In genomic region chr9:111408427-111408826, GRCm38 (mm10) we compare ENCODE assay signal across 20 mouse cellular contexts. TPM values are rescaled to one million over a fixed set of nuclear protein-coding genes. Genes with fewer than 3 reads are reported as not detected.
DNase-seq lines count a peak whose midpoint lies in the region; ATAC-seq and TF ChIP-seq lines count a peak whose summit lies in the region.
"Had no signal": no experiment of that assay in that cellular context is flagged by ENCODE, and none has a peak within 500 bp of the region (broad histone marks: within the 10 kb centered on the region; RNA-seq: fewer than 3 reads in every experiment).

No protein-coding gene starts in this region.

- no peak for DNase-seq in layer of hippocampus, adult 2 months (ENCODE audit: low spot score in 2 of 2)
- DNase-seq in layer of hippocampus, adult 11-12 months (ENCODE audit: low spot score) = no peak
- peak; percentile 13 for DNase-seq in lung, embryonic 14.5 days
- no peak for DNase-seq in lung, adult 18-20 months
- DNase-seq in brain, adult 2 months (ENCODE audit: low read depth, low spot score) = peak; percentile 74
- peak; percentile 30 for DNase-seq in brain, embryonic 14.5 days (ENCODE audit: low read depth)
- no peak for DNase-seq in hindbrain, embryonic 14.5 days (ENCODE audit: low spot score)
- DNase-seq: adrenal gland, adult 2 months; adrenal gland, postnatal 36 days; cerebellum, adult 11-12 months; cerebellum, adult 9-10 months; cerebellum, postnatal 25 days; gastrocnemius, postnatal 14 days; heart, adult 2 months had no signal

- ATAC-seq in lung, embryonic 14.5 days (ENCODE audit: insufficient read depth) = peak; percentile 15; the same call in 1 of the 2 replicates
- ATAC-seq in hindbrain, embryonic 14.5 days (ENCODE audit: low FRiP score) = no peak
- ATAC-seq: forebrain, embryonic 13.5 days had no signal

- TF ChIP-seq CTCF in layer of hippocampus, adult 2 months (conservative IDR thresholded peaks at IDR 0.05) = no peak
- no peak for TF ChIP-seq CTCF in lung, embryonic 14.5 days (IDR thresholded peaks at IDR 0.05; ENCODE audit: low read depth)
- TF ChIP-seq CTCF in brain, embryonic 14.5 days (IDR thresholded peaks at IDR 0.05; ENCODE audit: borderline replicate concordance, extremely low read depth, insufficient read depth, insufficient read length) = no peak

- peak overlapping the region; percentile 59 for H3K27ac ChIP-seq in layer of hippocampus, adult 2 months
- H3K27ac ChIP-seq in lung, embryonic 14.5 days (ENCODE audit: low read depth) = no peak overlapping the region
- no peak overlapping the region for H3K27ac ChIP-seq in hindbrain, embryonic 14.5 days
- H3K27ac ChIP-seq: embryonic facial prominence, embryonic 12.5 days; forebrain, embryonic 13.5 days; heart, adult 2 months; heart, embryonic 15.5 days; hindbrain, embryonic 13.5 days had no signal

- WGBS in lung, embryonic 14.5 days = 53% methylated on average over 10 of the region's 10 CpGs
- 88% methylated on average over 10 of the region's 10 CpGs for WGBS in hindbrain, embryonic 14.5 days

- H3K4me2 ChIP-seq in lung, embryonic 14.5 days = no peak overlapping the region
- H3K4me2 ChIP-seq in hindbrain, embryonic 14.5 days (replicated peaks) = no peak overlapping the region
- H3K4me2 ChIP-seq: embryonic facial prominence, embryonic 12.5 days; forebrain, embryonic 13.5 days; heart, embryonic 11.5 days; heart, embryonic 15.5 days; hindbrain, embryonic 13.5 days had no signal

- no peak overlapping the region for H3K9ac ChIP-seq in lung, embryonic 14.5 days
- H3K9ac ChIP-seq in hindbrain, embryonic 14.5 days = no peak overlapping the region
- H3K9ac ChIP-seq: embryonic facial prominence, embryonic 12.5 days; forebrain, embryonic 13.5 days; heart, embryonic 15.5 days; hindbrain, embryonic 13.5 days had no signal

- no peaks in the 10 kb centered on the region for H3K36me3 ChIP-seq in lung, embryonic 14.5 days (ENCODE audit: insufficient read depth)
- no peaks in the 10 kb centered on the region for H3K36me3 ChIP-seq in hindbrain, embryonic 14.5 days (replicated peaks; ENCODE audit: control insufficient read depth, insufficient read depth)
- H3K36me3 ChIP-seq: embryonic facial prominence, embryonic 12.5 days; heart, embryonic 15.5 days; hindbrain, embryonic 13.5 days had no signal

- no peaks in the 10 kb centered on the region for H3K27me3 ChIP-seq in lung, embryonic 14.5 days (ENCODE audit: insufficient read depth, low read length)
- H3K27me3 ChIP-seq in hindbrain, embryonic 14.5 days (ENCODE audit: control insufficient read depth, insufficient read depth, low read length) = no peaks in the 10 kb centered on the region
- H3K27me3 ChIP-seq: embryonic facial prominence, embryonic 12.5 days; forebrain, embryonic 13.5 days; heart, embryonic 15.5 days; hindbrain, embryonic 13.5 days had no signal

- H3K9me3 ChIP-seq in lung, embryonic 14.5 days (ENCODE audit: low read depth, low read length) = no peaks in the 10 kb centered on the region
- H3K9me3 ChIP-seq in hindbrain, embryonic 14.5 days (ENCODE audit: control insufficient read depth, low read length) = no peaks in the 10 kb centered on the region
- H3K9me3 ChIP-seq: embryonic facial prominence, embryonic 12.5 days; forebrain, embryonic 13.5 days; heart, embryonic 15.5 days; hindbrain, embryonic 13.5 days had no signal

- no peak for TF ChIP-seq POLR2A in brain, embryonic 14.5 days (IDR thresholded peaks at IDR 0.05; ENCODE audit: borderline replicate concordance, extremely low read depth, insufficient read depth, insufficient read length, poor library complexity, severe bottlenecking)

- no peaks in the 10 kb centered on the region for H3K4me1 ChIP-seq in lung, embryonic 14.5 days (ENCODE audit: insufficient read depth)
- peaks cover 17% of the 10 kb centered on the region for H3K4me1 ChIP-seq in hindbrain, embryonic 14.5 days (replicated peaks; ENCODE audit: control insufficient read depth, insufficient read depth, low read length)
- H3K4me1 ChIP-seq: embryonic facial prominence, embryonic 12.5 days; forebrain, embryonic 13.5 days; heart, embryonic 15.5 days had no signal

- no peak overlapping the region for H3K4me3 ChIP-seq in layer of hippocampus, adult 2 months
- H3K4me3 ChIP-seq in lung, embryonic 14.5 days (ENCODE audit: low read depth, low read length) = no peak overlapping the region
- H3K4me3 ChIP-seq in hindbrain, embryonic 14.5 days (replicated peaks; ENCODE audit: low read length) = no peak overlapping the region
- H3K4me3 ChIP-seq: embryonic facial prominence, embryonic 12.5 days; forebrain, embryonic 13.5 days; heart, adult 2 months; heart, embryonic 15.5 days; hindbrain, embryonic 13.5 days had no signal

RNA-seq across cellular contexts. Expression of gene Dclk3, which starts 30.5 kb away (rescaled TPM):
- total RNA-seq in layer of hippocampus, adult 2 months (2021) = 10 to 100 TPM; 14.4 to 19.3 TPM
- polyA plus RNA-seq in lung, embryonic 14.5 days (2014; fragmentation: Nextera tagmentation; extraction: Ambion mirVana) = 0.23 TPM in 1 of 2 replicates, not detected in the other
- polyA plus RNA-seq in brain, embryonic 14.5 days (2012; rRNA removed) = 3.0 and 4.2 TPM in 2 replicates
- 6.2 and 7.1 TPM in 2 replicates for polyA plus RNA-seq in hindbrain, embryonic 14.5 days (2014; fragmentation: Nextera tagmentation; extraction: Ambion mirVana)
- total RNA-seq: hematopoietic stem cell, adult 5-6 weeks had no signal

Comparison
In these comparisons a context has a peak if more than half of its experiments do, and no peak if none do; other contexts are left out.
1. DNase-seq: peak in lung, embryonic 14.5 days (single experiment), brain, adult 2 months (single experiment) and brain, embryonic 14.5 days (single experiment); none in layer of hippocampus, adult 2 months (0 of 2), layer of hippocampus, adult 11-12 months (single experiment), lung, adult 18-20 months (0 of 2) and hindbrain, embryonic 14.5 days (single experiment).